In the genomic region with DNA sequence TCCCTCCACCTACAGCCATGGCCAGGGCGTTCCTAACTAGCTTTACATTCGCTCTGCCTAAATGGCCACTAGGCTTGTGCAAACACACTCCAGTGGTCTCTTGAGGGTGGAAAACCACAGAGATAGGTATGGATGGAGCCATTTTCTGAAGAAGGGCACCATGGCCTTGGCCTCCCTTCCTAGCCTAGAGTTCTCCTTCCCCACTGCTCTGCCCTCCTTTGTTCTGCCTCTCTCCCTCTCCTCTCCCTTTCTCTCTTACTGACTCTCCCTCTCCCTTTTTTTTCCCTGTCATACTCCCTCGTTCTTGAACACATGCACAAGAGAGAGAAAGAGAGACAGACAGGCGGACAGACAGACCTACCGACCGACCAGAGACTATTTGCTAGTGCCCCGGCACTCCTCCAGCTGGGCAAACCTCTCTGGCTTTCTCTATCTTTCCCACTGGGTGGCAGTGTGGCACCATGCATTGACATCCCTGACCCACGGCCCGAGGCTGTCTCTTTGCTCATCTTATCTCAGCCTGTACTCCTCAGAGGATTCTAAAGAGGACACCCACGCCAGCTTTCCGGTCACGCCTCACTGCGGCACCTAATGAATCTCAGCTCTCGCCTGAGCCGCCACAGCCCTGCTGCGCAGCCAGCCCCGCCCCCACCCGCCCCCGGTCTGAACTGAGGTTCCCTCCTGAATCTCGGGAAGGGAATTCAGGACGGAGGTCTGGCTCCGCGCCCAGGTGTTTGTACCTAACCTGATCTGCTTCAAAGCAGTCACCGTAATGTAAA, we compare ENCODE assay signal across 8 mouse cellular contexts. TPM values are rescaled to one million over a fixed set of nuclear protein-coding genes. Genes with fewer than 3 reads are reported as not detected.
DNase-seq lines count a peak whose midpoint lies in the region; ATAC-seq and TF ChIP-seq lines count a peak whose summit lies in the region.

No protein-coding gene starts in this region.

- no peaks in the 10 kb centered on the region for H3K27me3 ChIP-seq in embryonic facial prominence, embryonic 11.5 days (ENCODE audit: control insufficient read depth, insufficient read depth, low read length)
- no peaks in the 10 kb centered on the region for H3K27me3 ChIP-seq in kidney, adult 2 months (replicated peaks; ENCODE audit: control insufficient read depth, insufficient read depth, low read length)
- H3K27me3 ChIP-seq in limb, embryonic 11.5 days (ENCODE audit: control insufficient read depth, insufficient read depth, low read length), result 0 out of 2 replicates have a peak, but pooled peaks cover 4% of the 10 kb centered on the region
- no peaks in the 10 kb centered on the region for H3K27me3 ChIP-seq in midbrain, embryonic 14.5 days (ENCODE audit: control insufficient read depth, insufficient read depth, low read length)
- H3K27me3 ChIP-seq in spleen, adult 2 months (ENCODE audit: control insufficient read depth, insufficient read depth, low read length), result no peaks in the 10 kb centered on the region

- DNase-seq in 3T3-L1 (ENCODE audit: low read depth, low spot score), result peak; percentile 86
- peak; percentile 83 for DNase-seq in adrenal gland, postnatal 25 days
- peak; percentile 86 for DNase-seq in embryonic facial prominence, embryonic 11.5 days (ENCODE audit: low spot score)
- peak; percentile 87 to 90 for DNase-seq in heart, adult 18-20 months
- peak; percentile 85 for DNase-seq in kidney, adult 2 months
- DNase-seq in limb, embryonic 11.5 days (ENCODE audit: low spot score), result peak; percentile 82
- DNase-seq in midbrain, embryonic 14.5 days, result peak; percentile 95
- DNase-seq in spleen, adult 2 months (ENCODE audit: low read depth in 1 of 2, low spot score in 2 of 2), result peak; percentile 14 to 50

- no peak for TF ChIP-seq POLR2A in kidney, adult 2 months (IDR thresholded peaks at IDR 0.05; ENCODE audit: low read depth, low read length)
- TF ChIP-seq POLR2A in spleen, adult 2 months (IDR thresholded peaks at IDR 0.05; ENCODE audit: low read depth, low read length), result no peak

- peak overlapping the region; percentile 76 for H3K4me2 ChIP-seq in embryonic facial prominence, embryonic 11.5 days (ENCODE audit: low read depth, low read length)
- H3K4me2 ChIP-seq in limb, embryonic 11.5 days (ENCODE audit: low read depth, severe bottlenecking), result peak overlapping the region; percentile 56
- peak overlapping the region; percentile 48 for H3K4me2 ChIP-seq in midbrain, embryonic 14.5 days (ENCODE audit: low read length)

- H3K4me1 ChIP-seq in embryonic facial prominence, embryonic 11.5 days (ENCODE audit: control insufficient read depth, insufficient read depth, low read length), result no peaks in the 10 kb centered on the region
- H3K4me1 ChIP-seq in kidney, adult 2 months (ENCODE audit: control insufficient read depth, insufficient read depth, low read length), result no peaks in the 10 kb centered on the region
- H3K4me1 ChIP-seq in limb, embryonic 11.5 days (ENCODE audit: control insufficient read depth, insufficient read depth, low read length), result no peaks in the 10 kb centered on the region
- peaks cover 13% of the 10 kb centered on the region for H3K4me1 ChIP-seq in midbrain, embryonic 14.5 days (ENCODE audit: control insufficient read depth, insufficient read depth, low read length)
- no peaks in the 10 kb centered on the region for H3K4me1 ChIP-seq in spleen, adult 2 months (ENCODE audit: control insufficient read depth, insufficient read depth, insufficient read length)

- no peaks in the 10 kb centered on the region for H3K9me3 ChIP-seq in embryonic facial prominence, embryonic 11.5 days (replicated peaks; ENCODE audit: control insufficient read depth, low read length)
- no peaks in the 10 kb centered on the region for H3K9me3 ChIP-seq in limb, embryonic 11.5 days (ENCODE audit: control insufficient read depth, low read length)
- no peaks in the 10 kb centered on the region for H3K9me3 ChIP-seq in midbrain, embryonic 14.5 days (ENCODE audit: control insufficient read depth, low read length)

- H3K9ac ChIP-seq in embryonic facial prominence, embryonic 11.5 days (replicated peaks; ENCODE audit: low read length), result peak overlapping the region; percentile 44
- H3K9ac ChIP-seq in limb, embryonic 11.5 days (ENCODE audit: low read length), result no peak overlapping the region
- H3K9ac ChIP-seq in midbrain, embryonic 14.5 days (replicated peaks; ENCODE audit: low read length), result peak overlapping the region; percentile 23

- H3K27ac ChIP-seq in embryonic facial prominence, embryonic 11.5 days (replicated peaks; ENCODE audit: low read depth, low read length), result no peak overlapping the region
- H3K27ac ChIP-seq in kidney, adult 2 months (ENCODE audit: insufficient read depth, low read depth, low read length), result no peak overlapping the region
- H3K27ac ChIP-seq in limb, embryonic 11.5 days (replicated peaks; ENCODE audit: low read depth, low read length), result no peak overlapping the region
- peak overlapping the region; percentile 73 for H3K27ac ChIP-seq in midbrain, embryonic 14.5 days (replicated peaks; ENCODE audit: low read depth, low read length)
- H3K27ac ChIP-seq in spleen, adult 2 months (ENCODE audit: insufficient read depth, low read length), result no peak overlapping the region

- no peaks in the 10 kb centered on the region for H3K36me3 ChIP-seq in embryonic facial prominence, embryonic 11.5 days (replicated peaks; ENCODE audit: control insufficient read depth, insufficient read depth, low read depth, low read length)
- H3K36me3 ChIP-seq in kidney, adult 2 months (ENCODE audit: control insufficient read depth, insufficient read depth, low read length), result no peaks in the 10 kb centered on the region
- H3K36me3 ChIP-seq in limb, embryonic 11.5 days (ENCODE audit: control insufficient read depth, insufficient read depth, low read length), result no peaks in the 10 kb centered on the region
- H3K36me3 ChIP-seq in midbrain, embryonic 14.5 days (ENCODE audit: control insufficient read depth, insufficient read depth, low read length), result no peaks in the 10 kb centered on the region
- H3K36me3 ChIP-seq in spleen, adult 2 months (ENCODE audit: control insufficient read depth, insufficient read depth, low read length), result no peaks in the 10 kb centered on the region

- H3K4me3 ChIP-seq in embryonic facial prominence, embryonic 11.5 days (ENCODE audit: low read depth, low read length), result peak overlapping the region; percentile 36
- H3K4me3 ChIP-seq in kidney, adult 2 months (ENCODE audit: insufficient read depth, low read depth, low read length), result peak overlapping the region; percentile 40; the same call in 1 of the 2 replicates
- H3K4me3 ChIP-seq in limb, embryonic 11.5 days (ENCODE audit: low read depth, low read length), result peak overlapping the region; percentile 34
- peak overlapping the region; percentile 18; the same call in 1 of the 2 replicates for H3K4me3 ChIP-seq in midbrain, embryonic 14.5 days (replicated peaks; ENCODE audit: low read depth, low read length)
- no peak overlapping the region for H3K4me3 ChIP-seq in spleen, adult 2 months (ENCODE audit: extremely low read depth, insufficient read depth, insufficient read length)

- WGBS in embryonic facial prominence, embryonic 11.5 days, result 8% methylated on average over 23 of the region's 24 CpGs
- WGBS in kidney, adult 2 months, result 9% methylated on average over 24 of the region's 24 CpGs
- WGBS in limb, embryonic 11.5 days, result 10% methylated on average over 24 of the region's 24 CpGs
- WGBS in midbrain, embryonic 14.5 days, result 8% methylated on average over 24 of the region's 24 CpGs
- 12% methylated on average over 24 of the region's 24 CpGs for WGBS in spleen, adult 2 months

- TF ChIP-seq CTCF in kidney, adult 2 months (conservative IDR thresholded peaks at IDR 0.05; ENCODE audit: insufficient read depth, insufficient read length, low read depth, low read length), result peak; percentile 93
- TF ChIP-seq CTCF in spleen, adult 2 months (IDR thresholded peaks at IDR 0.05; ENCODE audit: extremely low read depth, insufficient read depth, insufficient read length, insufficient replicate concordance), result peak; percentile 72; the same call in 1 of the 2 replicates

- ATAC-seq in embryonic facial prominence, embryonic 11.5 days (replicated peaks; ENCODE audit: insufficient number of reproducible peaks, low FRiP score, low TSS enrichment, low read depth), result peak; percentile 87
- ATAC-seq in limb, embryonic 11.5 days (ENCODE audit: insufficient number of reproducible peaks, low FRiP score, low TSS enrichment, low read depth), result 0 out of 2 replicates have a peak, but pooled peaks have one; percentile 44
- peak; percentile 94 for ATAC-seq in midbrain, embryonic 14.5 days (ENCODE audit: low FRiP score, low TSS enrichment)

RNA-seq across cellular contexts. Expression of a gene that starts 7.0 kb away (rescaled TPM):
- not detected in 2 replicates for total RNA-seq in adrenal gland, postnatal 25 days (2021)
- not detected in 2 replicates for polyA plus RNA-seq in embryonic facial prominence, embryonic 11.5 days (2014; fragmentation: Nextera tagmentation; extraction: Ambion mirVana)
- not detected for total RNA-seq in heart, adult 18-20 months (2021)
- polyA plus RNA-seq in kidney, adult 2 months (2012; rRNA removed), result 0.13 TPM in 1 of 2 replicates, not detected in the other
- polyA plus RNA-seq in limb, embryonic 11.5 days (2014; fragmentation: Nextera tagmentation; extraction: Ambion mirVana), result not detected in 2 replicates
- not detected in 2 replicates for polyA plus RNA-seq in midbrain, embryonic 14.5 days (2014; fragmentation: Nextera tagmentation; extraction: Ambion mirVana)
- not detected in 2 replicates for polyA plus RNA-seq in spleen, adult 2 months (2012; rRNA removed)

RNA-seq across cellular contexts. Expression of a gene that starts 33.9 kb away (rescaled TPM):
- total RNA-seq in adrenal gland, postnatal 25 days (2021), result 3.7 and 4.0 TPM in 2 replicates
- polyA plus RNA-seq in embryonic facial prominence, embryonic 11.5 days (2014; fragmentation: Nextera tagmentation; extraction: Ambion mirVana), result 0.39 TPM in 1 of 2 replicates, not detected in the other
- total RNA-seq in heart, adult 18-20 months (2021), result 10 to 100 TPM; 14.1 to 15.6 TPM
- polyA plus RNA-seq in kidney, adult 2 months (2012; rRNA removed), result 1.6 and 1.7 TPM in 2 replicates
- 0.21 and 0.24 TPM in 2 replicates for polyA plus RNA-seq in limb, embryonic 11.5 days (2014; fragmentation: Nextera tagmentation; extraction: Ambion mirVana)
- polyA plus RNA-seq in midbrain, embryonic 14.5 days (2014; fragmentation: Nextera tagmentation; extraction: Ambion mirVana), result 0.72 and 0.93 TPM in 2 replicates
- polyA plus RNA-seq in spleen, adult 2 months (2012; rRNA removed), result 0.18 and 0.46 TPM in 2 replicates

RNA-seq across cellular contexts. Expression of a gene that starts 37.1 kb away (rescaled TPM):
- total RNA-seq in adrenal gland, postnatal 25 days (2021), result 0.21 TPM in 1 of 2 replicates, not detected in the other
- polyA plus RNA-seq in embryonic facial prominence, embryonic 11.5 days (2014; fragmentation: Nextera tagmentation; extraction: Ambion mirVana), result not detected in 2 replicates
- total RNA-seq in heart, adult 18-20 months (2021), result not detected
- not detected in 2 replicates for polyA plus RNA-seq in kidney, adult 2 months (2012; rRNA removed)
- polyA plus RNA-seq in limb, embryonic 11.5 days (2014; fragmentation: Nextera tagmentation; extraction: Ambion mirVana), result not detected in 2 replicates
- polyA plus RNA-seq in midbrain, embryonic 14.5 days (2014; fragmentation: Nextera tagmentation; extraction: Ambion mirVana), result not detected in 2 replicates
- polyA plus RNA-seq in spleen, adult 2 months (2012; rRNA removed), result not detected in 2 replicates

RNA-seq across cellular contexts. Expression of a gene that starts 46.5 kb away (rescaled TPM):
- 380 and 399 TPM in 2 replicates for total RNA-seq in adrenal gland, postnatal 25 days (2021)
- polyA plus RNA-seq in embryonic facial prominence, embryonic 11.5 days (2014; fragmentation: Nextera tagmentation; extraction: Ambion mirVana), result 914 and 941 TPM in 2 replicates
- total RNA-seq in heart, adult 18-20 months (2021), result 100 to 1,000 TPM; 268 to 303 TPM
- 212 and 286 TPM in 2 replicates for polyA plus RNA-seq in kidney, adult 2 months (2012; rRNA removed)
- 822 and 864 TPM in 2 replicates for polyA plus RNA-seq in limb, embryonic 11.5 days (2014; fragmentation: Nextera tagmentation; extraction: Ambion mirVana)
- 653 and 682 TPM in 2 replicates for polyA plus RNA-seq in midbrain, embryonic 14.5 days (2014; fragmentation: Nextera tagmentation; extraction: Ambion mirVana)
- 225 and 315 TPM in 2 replicates for polyA plus RNA-seq in spleen, adult 2 months (2012; rRNA removed)

Comparison
In these comparisons a context has a peak if more than half of its experiments do, and no peak if none do; other contexts are left out.
1. DNase-seq: peak in every context shown above with its lines; median percentile 95 in midbrain, embryonic 14.5 days; 88 in heart, adult 18-20 months; 86 in 3T3-L1; 86 in embryonic facial prominence, embryonic 11.5 days; 85 in kidney, adult 2 months; 83 in adrenal gland, postnatal 25 days; 82 in limb, embryonic 11.5 days; 32 in spleen, adult 2 months.
2. ATAC-seq: peak in every context shown above with its lines; median percentile 94 in midbrain, embryonic 14.5 days; 87 in embryonic facial prominence, embryonic 11.5 days; 44 in limb, embryonic 11.5 days.